Mouse (Mus musculus): Measurements from ENCODE around the gene Pex1. TPM values are rescaled to one million over a fixed set of nuclear protein-coding genes. Genes with fewer than 3 reads are reported as not detected.
A peak's percentile ranks its signal among the peaks of the same experiment; 100 is the strongest.
"Not testable (repeated sequence)": the region's sequence is repeated elsewhere in the genome, so short reads cannot be mapped to it uniquely, and the experiment has no call there.

The Pex1 gene
- polyA plus RNA-seq, 1 experiment: 3.7 TPM

DNA sequence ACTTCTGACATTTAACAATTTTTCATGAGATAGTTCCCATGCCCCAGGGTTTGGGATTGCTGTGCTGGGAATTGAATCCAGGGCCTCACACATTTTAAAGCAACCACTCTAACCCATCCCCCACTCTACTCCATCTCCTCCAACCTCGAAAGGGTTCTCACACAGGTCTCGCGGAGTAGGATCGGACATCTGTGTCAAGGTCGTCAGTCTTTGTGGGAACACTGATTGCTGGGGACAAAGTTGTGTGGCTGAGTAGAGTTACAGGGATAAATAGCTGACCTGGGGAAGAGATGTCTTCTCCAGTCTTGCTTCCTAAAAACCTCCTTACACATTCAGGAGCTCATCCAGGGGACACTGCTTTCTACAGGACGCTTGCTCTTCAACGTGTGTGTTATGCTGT, 16.8 kb upstream of the Pex1 start:
- TF ChIP-seq POLR2A (IDR thresholded peaks at IDR 0.05; ENCODE audit: low read depth, low read length) (no peak), CTCF (IDR thresholded peaks at IDR 0.05; ENCODE audit: extremely low read depth, insufficient read length, insufficient replicate concordance, low read depth, low read length) (no peak)
- WGBS: 91% methylated on average over 7 of the region's 7 CpGs
- Histone ChIP-seq H3K36me3 (ENCODE audit: control insufficient read depth, insufficient read depth, low read length) (peaks cover 55% of the 10 kb centered on the region), H3K4me1 (ENCODE audit: control insufficient read depth, insufficient read depth, insufficient read length, low read length) (no peaks in the 10 kb centered on the region), H3K27ac (ENCODE audit: insufficient read depth, low read depth, low read length) (no peak overlapping the region), H3K27me3 (ENCODE audit: control insufficient read depth, insufficient read depth, low read length) (no peaks in the 10 kb centered on the region), H3K4me3 (ENCODE audit: low read depth, low read length) (no peak overlapping the region)

DNA sequence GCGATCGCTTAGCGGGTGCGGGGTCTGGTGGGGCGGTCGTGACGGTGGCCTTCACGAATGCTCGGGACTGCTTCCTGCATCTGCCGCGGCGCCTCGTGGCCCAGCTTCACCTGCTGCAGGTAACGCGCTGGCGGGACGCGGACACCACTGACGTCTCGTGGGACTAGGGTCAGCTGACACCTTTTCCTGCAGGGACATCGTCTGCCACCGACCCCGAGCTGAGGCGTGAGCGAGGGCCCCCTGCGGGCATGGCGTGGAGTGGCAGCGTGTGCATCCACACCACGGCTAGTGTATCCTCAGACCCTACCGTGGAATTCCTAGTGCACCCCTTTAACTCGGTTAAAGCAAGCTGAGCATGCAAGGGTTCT, 517 bp downstream of the Pex1 start, which contains the start of gene Rbm48:
Rbm48 (minus strand) TSS at position 187 of the 368 bp plus-strand sequence.
- under 1% methylated on average over 31 of the region's 31 CpGs for WGBS
- Histone ChIP-seq H3K27me3 (ENCODE audit: control insufficient read depth, insufficient read depth, low read length) (no peaks in the 10 kb centered on the region), H3K4me1 (ENCODE audit: control insufficient read depth, insufficient read depth, insufficient read length, low read length) (no peaks in the 10 kb centered on the region), H3K27ac (ENCODE audit: insufficient read depth, low read depth, low read length) (peak within 1 kb of the TSS; percentile 46), H3K4me3 (ENCODE audit: low read depth, low read length) (peak within 1 kb of the TSS; percentile 71), H3K36me3 (ENCODE audit: control insufficient read depth, insufficient read depth, low read length) (0 out of 2 replicates have a peak, but pooled peaks cover 5% of the 10 kb centered on the region)
- TF ChIP-seq CTCF (IDR thresholded peaks at IDR 0.05; ENCODE audit: extremely low read depth, insufficient read length, insufficient replicate concordance, low read depth, low read length): peak; percentile 35
- TF ChIP-seq POLR2A (IDR thresholded peaks at IDR 0.05; ENCODE audit: low read depth, low read length): no peak

DNA sequence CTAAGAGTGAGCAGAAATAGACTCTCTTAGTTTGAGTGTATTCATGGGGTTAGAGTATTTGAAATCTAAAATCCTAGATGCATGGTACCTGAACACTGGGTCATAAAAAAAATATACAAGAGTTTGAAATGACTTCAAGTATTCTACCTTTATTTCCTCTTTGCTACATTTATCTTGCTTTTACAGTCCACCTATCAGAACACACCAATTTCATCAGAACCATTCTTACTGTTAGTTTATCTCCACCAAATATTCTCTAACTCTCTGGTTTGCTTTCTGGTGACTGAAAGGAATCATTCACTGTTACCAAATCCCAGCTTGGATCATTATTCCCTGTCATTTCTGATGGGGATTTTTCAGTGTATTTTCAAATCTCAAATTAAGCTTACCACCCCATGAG, 1.3 kb downstream of the Pex1 start:
- Histone ChIP-seq H3K4me1 (ENCODE audit: control insufficient read depth, insufficient read depth, insufficient read length, low read length) (no peaks in the 10 kb centered on the region), H3K27ac (ENCODE audit: insufficient read depth, low read depth, low read length) (no peak overlapping the region), H3K4me3 (ENCODE audit: low read depth, low read length) (no peak overlapping the region), H3K36me3 (ENCODE audit: control insufficient read depth, insufficient read depth, low read length) (0 out of 2 replicates have a peak, but pooled peaks cover 5% of the 10 kb centered on the region), H3K27me3 (ENCODE audit: control insufficient read depth, insufficient read depth, low read length) (no peaks in the 10 kb centered on the region)
- no peak for TF ChIP-seq CTCF (IDR thresholded peaks at IDR 0.05; ENCODE audit: extremely low read depth, insufficient read length, insufficient replicate concordance, low read depth, low read length)
- no peak for TF ChIP-seq POLR2A (IDR thresholded peaks at IDR 0.05; ENCODE audit: low read depth, low read length)

DNA sequence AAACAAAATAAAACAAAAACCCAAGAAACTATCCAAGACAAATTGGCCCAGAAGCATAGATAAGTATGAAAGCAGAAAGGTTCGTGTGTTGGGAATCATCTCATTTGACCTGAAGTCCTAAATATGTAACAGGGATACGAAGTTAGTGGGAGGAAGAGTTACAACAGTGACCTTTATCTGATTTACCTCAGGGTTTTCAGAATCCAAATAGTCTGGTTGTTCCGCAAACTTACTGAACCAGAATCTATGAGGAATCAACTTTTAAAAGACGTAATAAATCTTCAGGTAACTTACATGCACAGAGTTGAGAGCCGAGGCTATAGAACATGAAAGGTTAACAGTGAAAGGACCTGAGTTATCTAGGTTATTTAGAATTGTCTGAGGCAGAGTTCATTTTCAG, 2.9 kb downstream of the Pex1 start:
- no peak for TF ChIP-seq CTCF (IDR thresholded peaks at IDR 0.05; ENCODE audit: extremely low read depth, insufficient read length, insufficient replicate concordance, low read depth, low read length)
- TF ChIP-seq POLR2A (IDR thresholded peaks at IDR 0.05; ENCODE audit: low read depth, low read length): no peak
- H3K4me1 ChIP-seq (ENCODE audit: control insufficient read depth, insufficient read depth, insufficient read length, low read length): no peaks in the 10 kb centered on the region
- no peak overlapping the region for H3K4me3 ChIP-seq (ENCODE audit: low read depth, low read length)
- WGBS: 87% methylated on average over 5 of the region's 5 CpGs
- no peaks in the 10 kb centered on the region for H3K27me3 ChIP-seq (ENCODE audit: control insufficient read depth, insufficient read depth, low read length)
- no peak overlapping the region for H3K27ac ChIP-seq (ENCODE audit: insufficient read depth, low read depth, low read length)
- 0 out of 2 replicates have a peak, but pooled peaks cover 3% of the 10 kb centered on the region for H3K36me3 ChIP-seq (ENCODE audit: control insufficient read depth, insufficient read depth, low read length)

DNA sequence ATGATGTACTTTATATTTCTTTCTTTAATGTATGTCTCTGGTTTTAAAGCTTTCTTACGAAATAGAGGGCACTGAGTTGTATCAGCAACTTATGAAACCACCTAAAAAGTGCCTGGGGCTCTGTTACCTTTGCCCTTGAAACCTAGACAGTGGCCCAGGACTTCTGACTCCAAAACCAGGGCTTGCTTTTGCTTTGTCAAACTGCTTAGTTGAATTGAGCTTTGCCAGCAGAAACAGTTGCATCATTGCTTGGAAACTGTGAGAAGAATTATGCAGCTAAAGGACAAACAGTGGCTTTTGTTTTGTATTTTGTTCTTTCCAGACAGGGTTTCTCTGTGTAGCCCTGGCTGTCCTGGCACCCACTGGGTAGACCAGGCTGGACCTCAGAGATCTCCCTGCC, 4.4 kb downstream of the Pex1 start:
- no peak for TF ChIP-seq CTCF (IDR thresholded peaks at IDR 0.05; ENCODE audit: extremely low read depth, insufficient read length, insufficient replicate concordance, low read depth, low read length)
- no peak for TF ChIP-seq POLR2A (IDR thresholded peaks at IDR 0.05; ENCODE audit: low read depth, low read length)
- Histone ChIP-seq H3K27me3 (ENCODE audit: control insufficient read depth, insufficient read depth, low read length) (no peaks in the 10 kb centered on the region), H3K36me3 (ENCODE audit: control insufficient read depth, insufficient read depth, low read length) (peaks cover 6% of the 10 kb centered on the region), H3K4me1 (ENCODE audit: control insufficient read depth, insufficient read depth, insufficient read length, low read length) (no peaks in the 10 kb centered on the region), H3K27ac (ENCODE audit: insufficient read depth, low read depth, low read length) (no peak overlapping the region), H3K4me3 (ENCODE audit: low read depth, low read length) (no peak overlapping the region)
- WGBS: 89% methylated on average over 1 of the region's 1 CpGs

DNA sequence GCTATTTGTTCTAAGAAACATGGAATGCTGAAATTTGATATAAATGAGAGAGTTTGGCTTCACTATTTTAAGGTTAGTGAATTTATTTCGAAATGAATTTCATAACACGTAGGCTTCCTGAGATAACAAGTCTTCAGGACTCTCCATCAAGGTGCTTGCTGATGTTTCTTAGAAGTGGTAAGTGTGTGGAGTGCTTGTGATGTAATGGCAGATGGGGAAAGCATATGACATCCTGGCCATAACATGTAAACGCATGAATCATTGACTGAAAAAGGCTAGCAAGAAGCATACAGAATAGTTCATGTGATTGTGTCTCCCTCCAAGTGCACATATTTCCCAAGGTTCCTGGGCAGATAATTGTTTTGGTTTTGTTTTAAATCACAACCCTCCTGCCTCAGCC, 4.9 kb downstream of the Pex1 start:
- no peaks in the 10 kb centered on the region for H3K4me1 ChIP-seq (ENCODE audit: control insufficient read depth, insufficient read depth, insufficient read length, low read length)
- H3K36me3 ChIP-seq (ENCODE audit: control insufficient read depth, insufficient read depth, low read length): peaks cover 11% of the 10 kb centered on the region
- 92% methylated on average over 3 of the region's 3 CpGs for WGBS
- TF ChIP-seq CTCF (IDR thresholded peaks at IDR 0.05; ENCODE audit: extremely low read depth, insufficient read length, insufficient replicate concordance, low read depth, low read length) (no peak), POLR2A (IDR thresholded peaks at IDR 0.05; ENCODE audit: low read depth, low read length) (no peak)
- no peak overlapping the region for H3K27ac ChIP-seq (ENCODE audit: insufficient read depth, low read depth, low read length)
- H3K27me3 ChIP-seq (ENCODE audit: control insufficient read depth, insufficient read depth, low read length): no peaks in the 10 kb centered on the region
- H3K4me3 ChIP-seq (ENCODE audit: low read depth, low read length): no peak overlapping the region

DNA sequence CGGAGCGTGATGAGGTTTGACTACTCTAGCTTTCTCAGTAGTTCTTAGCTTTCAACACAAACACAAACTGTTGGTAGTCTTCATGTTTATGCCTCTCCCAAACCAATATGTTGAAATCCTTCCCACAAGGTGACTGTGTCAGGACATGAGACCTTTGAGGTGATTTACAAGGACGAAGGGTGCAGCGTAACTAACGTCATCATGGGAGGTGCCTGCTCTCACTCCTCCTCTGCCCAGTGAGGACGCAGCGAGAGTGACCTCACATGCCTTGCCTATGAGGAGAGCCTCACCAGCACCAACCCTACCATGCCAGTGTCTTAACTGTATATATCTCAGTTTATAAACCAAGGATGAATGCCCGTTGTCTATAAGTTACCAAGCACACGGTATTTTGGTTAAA, 11.2 kb downstream of the Pex1 start:
- TF ChIP-seq CTCF (IDR thresholded peaks at IDR 0.05; ENCODE audit: extremely low read depth, insufficient read length, insufficient replicate concordance, low read depth, low read length): no peak
- no peak for TF ChIP-seq POLR2A (IDR thresholded peaks at IDR 0.05; ENCODE audit: low read depth, low read length)
- peaks cover 30% of the 10 kb centered on the region for H3K36me3 ChIP-seq (ENCODE audit: control insufficient read depth, insufficient read depth, low read length)
- H3K27ac ChIP-seq (ENCODE audit: insufficient read depth, low read depth, low read length): no peak overlapping the region
- no peaks in the 10 kb centered on the region for H3K4me1 ChIP-seq (ENCODE audit: control insufficient read depth, insufficient read depth, insufficient read length, low read length)
- no peak overlapping the region for H3K4me3 ChIP-seq (ENCODE audit: low read depth, low read length)
- WGBS: 95% methylated on average over 9 of the region's 9 CpGs
- H3K27me3 ChIP-seq (ENCODE audit: control insufficient read depth, insufficient read depth, low read length): no peaks in the 10 kb centered on the region

DNA sequence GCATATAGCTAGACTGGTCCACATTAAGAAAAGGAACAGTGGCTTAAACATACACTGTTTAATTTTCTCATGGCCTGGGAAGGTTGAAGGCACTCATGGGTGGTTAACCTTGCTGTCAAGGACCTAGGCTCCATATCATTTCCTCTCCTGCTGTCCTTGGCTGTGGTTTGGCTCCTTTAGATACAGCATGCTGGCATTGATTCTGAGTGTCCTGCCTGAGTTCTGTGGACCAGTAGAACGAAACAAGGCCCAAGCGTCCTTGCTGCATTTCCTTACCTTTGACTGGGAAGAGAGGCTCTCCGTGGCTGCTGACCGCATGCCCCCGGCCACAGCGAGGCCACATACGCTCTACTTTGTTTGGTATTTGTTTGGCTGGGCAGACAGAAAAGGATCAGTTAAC, 13.4 kb downstream of the Pex1 start:
- 98% methylated on average over 7 of the region's 7 CpGs for WGBS
- no peak for TF ChIP-seq CTCF (IDR thresholded peaks at IDR 0.05; ENCODE audit: extremely low read depth, insufficient read length, insufficient replicate concordance, low read depth, low read length)
- no peak for TF ChIP-seq POLR2A (IDR thresholded peaks at IDR 0.05; ENCODE audit: low read depth, low read length)
- no peak overlapping the region for H3K27ac ChIP-seq (ENCODE audit: insufficient read depth, low read depth, low read length)
- no peaks in the 10 kb centered on the region for H3K4me1 ChIP-seq (ENCODE audit: control insufficient read depth, insufficient read depth, insufficient read length, low read length)
- no peaks in the 10 kb centered on the region for H3K27me3 ChIP-seq (ENCODE audit: control insufficient read depth, insufficient read depth, low read length)
- peaks cover 34% of the 10 kb centered on the region for H3K36me3 ChIP-seq (ENCODE audit: control insufficient read depth, insufficient read depth, low read length)
- no peak overlapping the region for H3K4me3 ChIP-seq (ENCODE audit: low read depth, low read length)

DNA sequence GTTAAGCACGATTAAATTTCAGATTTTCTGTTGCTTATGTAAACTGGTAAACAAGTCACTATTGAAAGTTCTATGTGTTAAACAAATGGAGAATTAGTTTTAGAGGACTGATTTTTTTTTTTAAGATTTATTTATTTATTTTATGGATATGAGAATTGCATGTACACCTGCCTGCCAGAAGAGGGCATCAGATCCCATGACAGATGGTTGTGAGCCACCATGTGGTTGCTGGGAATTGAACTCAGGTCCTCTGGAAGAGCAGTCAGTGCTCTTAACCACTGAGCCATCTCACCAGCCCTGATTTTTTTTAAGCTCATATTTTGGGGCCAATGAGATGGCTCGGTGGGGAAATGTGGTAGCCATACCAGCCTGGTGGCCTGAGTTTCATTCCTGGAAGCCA, 16.0 kb downstream of the Pex1 start:
- not testable (repeated sequence) for H3K4me1 ChIP-seq (ENCODE audit: control insufficient read depth, insufficient read depth, insufficient read length, low read length); H3K4me3 ChIP-seq (ENCODE audit: low read depth, low read length); H3K27me3 ChIP-seq (ENCODE audit: control insufficient read depth, insufficient read depth, low read length); H3K27ac ChIP-seq (ENCODE audit: insufficient read depth, low read depth, low read length)
- peaks cover 21% of the 10 kb centered on the region for H3K36me3 ChIP-seq (ENCODE audit: control insufficient read depth, insufficient read depth, low read length)
- WGBS: 99% methylated on average over 2 of the region's 2 CpGs

Measured in small intestine, adult 2 months (tissue).